Mouse (Mus musculus) bone marrow macrophage, adult 2 months (primary cell): ENCODE data around the gene Mia2. TPM values are rescaled to one million over a fixed set of nuclear protein-coding genes. Genes with fewer than 3 reads are reported as not detected.

Experiments used
- H3K27ac ChIP-seq: 2 replicates; pipeline ENCODE4 v1.5.1; 2012; ENCODE audit warnings: low read depth, low read length; ENCODE audit not compliant: insufficient read depth
- H3K4me1 ChIP-seq: 2 replicates; pipeline ENCODE4 v1.6.1; 2012; ENCODE audit warnings: low read length; ENCODE audit not compliant: control insufficient read depth, insufficient read depth
- H3K4me3 ChIP-seq: 2 replicates; pipeline ENCODE4 v1.5.1; 2012; ENCODE audit warnings: mild to moderate bottlenecking, low read length, moderate library complexity; ENCODE audit not compliant: insufficient read depth
- CTCF ChIP-seq: IDR thresholded peaks from 2 replicates; pipeline ENCODE4 v1.5.1; 2012; ENCODE audit warnings: low read depth, mild to moderate bottlenecking, low read length, moderate library complexity
- POLR2A ChIP-seq: IDR thresholded peaks from 2 replicates; pipeline ENCODE4 v1.6.1; 2012; ENCODE audit warnings: mild to moderate bottlenecking, low read depth, low read length, borderline replicate concordance
- polyA plus RNA-seq: library from polyadenylated mRNA; stranded (reverse); fragments of >200 nt; gene quantifications from 2 replicates; pipeline ENCODE4 v1.2.4, GENCODE M21; 2012; ENCODE audit not compliant: missing spikeins, insufficient read depth, insufficient read length

The Mia2 gene
- polyA plus RNA-seq, 1 experiment, result 154 TPM

DNA sequence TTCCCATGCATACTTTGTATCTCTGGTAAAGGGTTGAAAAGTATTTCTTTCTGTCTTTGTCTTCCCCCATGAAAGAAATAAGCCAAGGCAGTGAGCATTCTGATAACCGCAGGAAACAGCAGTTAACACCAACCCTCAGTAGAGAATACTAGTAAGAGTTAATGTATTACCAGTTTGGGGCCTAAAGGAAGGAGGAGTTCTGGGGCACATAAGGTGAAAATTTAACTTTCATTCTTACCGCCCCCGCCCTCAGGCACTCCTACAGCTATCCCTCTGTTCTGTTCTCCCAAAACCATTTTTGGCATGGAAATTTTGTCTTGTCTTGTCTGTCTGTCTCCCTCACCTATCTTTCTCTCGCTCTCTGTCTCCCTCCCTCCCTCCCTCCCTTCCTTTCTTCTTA, 54.1 kb downstream of the Mia2 start:
- TF ChIP-seq POLR2A (no peak), CTCF (no peak)
- Histone ChIP-seq H3K4me3 (no peak overlapping the region), H3K27ac (no peak overlapping the region), H3K4me1 (no peaks in the 10 kb centered on the region)

DNA sequence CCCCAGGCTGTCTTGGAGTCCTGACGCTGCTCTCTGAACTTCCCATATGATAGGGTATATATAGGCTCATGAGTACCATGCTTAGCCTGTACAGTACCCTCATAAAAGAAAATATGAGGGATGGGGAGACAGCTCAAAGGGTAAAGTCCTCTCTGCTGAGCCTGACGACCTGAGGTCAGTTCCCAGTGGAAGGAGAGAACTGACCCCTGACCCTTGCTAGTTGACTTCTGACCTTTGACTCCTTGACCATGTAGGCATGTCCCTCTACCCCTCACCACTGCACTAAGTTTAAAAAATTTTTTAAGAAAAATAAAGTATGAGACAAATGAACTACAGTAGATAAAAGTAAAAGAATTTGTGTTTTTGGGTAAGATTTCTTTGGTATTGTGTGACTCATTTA, 65.5 kb downstream of the Mia2 start:
- no peak overlapping the region for H3K27ac ChIP-seq
- H3K4me1 ChIP-seq, result no peaks in the 10 kb centered on the region
- no peak overlapping the region for H3K4me3 ChIP-seq
- TF ChIP-seq CTCF (no peak), POLR2A (no peak)

- TF ChIP-seq CTCF, result no peak
- TF ChIP-seq POLR2A, result no peak
Observed at GRCm38 (mm10) chr12:59162797-59163196, 67.2 kb downstream of the Mia2 start.

GRCm38 (mm10) chr12:59164522-59164921, 68.9 kb downstream of the Mia2 start:
- no peak for TF ChIP-seq CTCF
- no peak for TF ChIP-seq POLR2A
- no peak overlapping the region for H3K4me3 ChIP-seq
- no peak overlapping the region for H3K27ac ChIP-seq

More at GRCm38 (mm10) chr12:59162797-59163196, 67.2 kb downstream of the Mia2 start:
- Histone ChIP-seq H3K27ac (no peak overlapping the region), H3K4me1 (no peaks in the 10 kb centered on the region), H3K4me3 (no peak overlapping the region)

DNA sequence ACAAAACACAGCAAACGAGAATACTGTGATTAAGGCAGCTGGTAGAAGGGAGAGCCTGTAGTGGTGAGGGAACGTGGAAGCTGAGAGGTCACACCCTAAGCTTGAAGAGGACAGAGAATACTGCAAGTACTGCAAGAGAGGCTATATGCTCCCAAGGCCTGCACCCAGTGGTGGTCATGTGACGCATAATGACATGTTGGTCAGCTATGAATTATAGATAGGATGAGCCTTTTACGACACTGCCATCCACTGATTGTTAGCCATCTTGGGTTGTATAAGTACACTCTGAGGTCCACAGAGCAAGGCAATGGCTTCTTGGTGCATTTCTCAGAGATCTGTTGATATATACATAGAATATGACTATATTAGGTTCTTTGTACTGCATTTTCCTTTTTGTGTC, 71.0 kb downstream of the Mia2 start:
- no peak for TF ChIP-seq POLR2A
- no peak for TF ChIP-seq CTCF
- Histone ChIP-seq H3K4me3 (no peak overlapping the region), H3K4me1 (no peaks in the 10 kb centered on the region), H3K27ac (no peak overlapping the region)

More at GRCm38 (mm10) chr12:59164522-59164921, 68.9 kb downstream of the Mia2 start:
- H3K4me1 ChIP-seq, result no peaks in the 10 kb centered on the region

DNA sequence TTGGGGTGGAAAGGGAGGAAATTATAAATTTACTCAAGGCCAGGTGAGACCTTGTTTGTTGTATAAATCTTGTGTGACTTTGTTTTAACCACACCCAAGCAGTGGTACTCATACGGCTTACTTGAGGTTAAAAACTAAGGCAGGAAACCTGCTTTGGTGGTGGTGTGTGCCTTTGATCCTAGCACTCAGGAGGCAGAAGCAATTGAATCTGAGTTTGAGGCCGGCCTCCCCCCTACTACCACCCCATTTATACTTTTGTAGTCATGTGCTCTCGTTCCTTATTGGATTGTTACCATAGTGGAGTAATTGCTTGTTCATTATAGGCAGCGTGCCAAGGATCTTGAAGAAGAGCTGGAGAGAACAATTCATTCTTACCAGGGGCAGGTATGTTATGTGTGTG, 74.3 kb downstream of the Mia2 start:
- Histone ChIP-seq H3K4me3 (no peak overlapping the region), H3K27ac (no peak overlapping the region), H3K4me1 (no peaks in the 10 kb centered on the region)
- TF ChIP-seq POLR2A (no peak), CTCF (no peak)

DNA sequence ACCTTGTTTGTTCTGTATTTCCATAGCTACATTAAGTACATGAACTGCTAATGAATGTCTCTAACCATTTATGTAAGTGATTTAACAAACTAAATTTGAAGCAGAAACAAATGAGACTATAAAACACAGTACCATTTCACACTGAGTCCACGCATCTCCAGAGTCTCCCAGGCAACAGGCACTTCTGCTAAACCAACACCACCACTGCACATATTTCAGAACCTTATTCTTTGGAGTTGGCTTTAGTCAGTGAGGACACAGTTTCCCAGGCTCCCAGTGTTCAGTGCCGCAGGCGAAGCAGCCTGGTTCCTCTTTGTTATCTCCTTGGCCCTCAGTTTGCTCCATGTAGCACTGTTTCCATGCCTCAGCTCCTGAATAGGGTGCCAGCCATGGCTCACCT, 82.2 kb downstream of the Mia2 start:
- Histone ChIP-seq H3K4me1 (no peaks in the 10 kb centered on the region), H3K4me3 (no peak overlapping the region), H3K27ac (no peak overlapping the region)
- no peak for TF ChIP-seq CTCF
- TF ChIP-seq POLR2A, result no peak

GRCm38 (mm10) chr12:59188086-59188682, 92.6 kb downstream of the Mia2 start:
- Histone ChIP-seq H3K27ac (no peak overlapping the region), H3K4me1 (no peaks in the 10 kb centered on the region), H3K4me3 (no peak overlapping the region)
- TF ChIP-seq CTCF (no peak), POLR2A (no peak)

DNA sequence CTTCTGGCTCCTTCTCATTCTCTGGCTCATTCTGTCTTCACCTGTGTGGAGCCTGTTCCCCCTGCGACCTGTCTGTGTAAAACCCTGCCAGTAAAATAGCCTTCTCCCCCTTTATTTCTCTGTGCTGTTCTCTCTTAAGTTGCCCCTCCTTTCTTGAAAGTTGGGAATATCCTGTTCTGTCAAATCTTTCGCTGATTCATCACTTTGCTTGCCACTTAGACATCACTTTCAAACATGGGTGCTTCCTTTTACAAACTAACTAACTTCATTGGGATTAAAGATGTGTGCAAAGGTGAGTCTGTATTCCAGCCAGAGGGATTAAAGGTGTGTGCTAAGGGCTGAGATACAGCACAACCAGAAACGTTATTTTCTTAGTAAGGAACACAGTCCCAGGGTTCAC, 98.0 kb downstream of the Mia2 start:
- TF ChIP-seq POLR2A (no peak), CTCF (no peak)
- H3K4me1 ChIP-seq, result peaks cover 2% of the 10 kb centered on the region
- no peak overlapping the region for H3K4me3 ChIP-seq
- H3K27ac ChIP-seq, result no peak overlapping the region

DNA sequence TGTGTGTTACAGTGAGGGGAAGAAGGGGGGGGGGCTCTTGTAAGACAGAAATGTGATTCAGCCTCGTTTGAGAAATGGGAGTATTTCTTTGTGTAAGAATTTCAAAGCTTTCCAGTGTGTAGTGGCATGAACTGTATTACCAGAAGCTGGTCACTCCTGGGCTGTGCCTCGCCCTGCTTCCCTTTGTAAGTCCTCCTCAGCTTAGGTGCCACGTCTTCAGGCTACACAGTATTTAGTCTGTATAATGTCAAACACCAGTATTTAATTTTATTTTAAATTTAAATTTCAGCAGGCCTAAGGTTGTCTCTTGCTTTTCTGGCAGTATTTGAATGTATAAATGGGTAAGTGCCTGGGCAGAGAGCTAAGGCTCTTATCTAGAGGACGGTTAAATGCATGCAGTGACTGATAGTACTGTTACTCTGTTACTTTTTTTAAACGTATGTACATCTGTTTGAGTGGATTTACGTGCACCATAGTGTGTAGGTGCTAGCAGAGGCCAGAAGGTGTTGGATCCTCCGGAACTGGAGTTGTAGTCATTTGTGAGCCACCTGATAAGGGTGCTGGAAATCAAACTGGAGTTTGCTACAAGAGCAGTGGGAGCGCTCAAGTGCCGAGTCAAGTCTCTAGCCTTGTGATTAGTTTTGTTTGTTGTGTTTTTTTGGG, 98.9 kb downstream of the Mia2 start:
- Histone ChIP-seq H3K4me1 (peaks cover 9% of the 10 kb centered on the region), H3K27ac (no peak overlapping the region)
- TF ChIP-seq POLR2A, result no peak
- TF ChIP-seq CTCF, result no peak

More for the DNA sequence above, 98.9 kb downstream of the Mia2 start:
- H3K4me3 ChIP-seq, result no peak overlapping the region
